Mouse (Mus musculus) MEL (cell line): ENCODE data around the gene Lsm12.

ENCODE experiments used
- CHD1 ChIP-seq: IDR thresholded peaks from 2 replicates; pipeline ENCODE4 v1.6.1; 2012; ENCODE audit warnings: low read depth, mild to moderate bottlenecking, inconsistent platforms, low read length, improper control_type of control experiment
- CTCF ChIP-seq, 3 experiments: IDR thresholded peaks in 2 of 3; conservative IDR thresholded peaks in 1 of 3; 2 replicates each; pipeline ENCODE4 v1.5.1; 2011 to 2012; ENCODE audit warnings: low read length in 3 of 3, low read depth in 2 of 3, mild to moderate bottlenecking in 2 of 3, improper control_type of control experiment in 1 of 3, inconsistent platforms in 1 of 3, mixed read lengths in 1 of 3, moderate library complexity in 1 of 3; ENCODE audit not compliant: control insufficient read depth in 1 of 3, insufficient read depth in 1 of 3, poor library complexity in 1 of 3, severe bottlenecking in 1 of 3
- EP300 ChIP-seq, 2 experiments: IDR thresholded peaks; 2 replicates each; pipeline ENCODE4 v1.6.1; 2011; ENCODE audit warnings: improper control_type of control experiment in 2 of 2, low read length in 2 of 2, low read depth in 1 of 2, mild to moderate bottlenecking in 1 of 2
- KAT2A ChIP-seq: conservative IDR thresholded peaks from 2 replicates; pipeline ENCODE4 v1.6.1; 2012; ENCODE audit warnings: low read depth, low read length, improper control_type of control experiment, inconsistent platforms
- MAX ChIP-seq: IDR thresholded peaks from 2 replicates; pipeline ENCODE4 v1.6.1; 2011; ENCODE audit warnings: low read length, improper control_type of control experiment
- POLR2A ChIP-seq, 2 experiments: IDR thresholded peaks; 2 replicates each; pipeline ENCODE4 v1.6.1; 2011 to 2012; ENCODE audit warnings: low read length in 2 of 2, mild to moderate bottlenecking in 2 of 2, control low read depth in 1 of 2, improper control_type of control experiment in 1 of 2, low read depth in 1 of 2, moderate library complexity in 1 of 2; ENCODE audit not compliant: control insufficient read depth in 1 of 2, insufficient read depth in 1 of 2, poor library complexity in 1 of 2
- POLR2AphosphoS2 ChIP-seq: IDR thresholded peaks from 2 replicates; pipeline ENCODE4 v1.6.1; 2011; ENCODE audit warnings: low read length, improper control_type of control experiment
- SMC3 ChIP-seq: IDR thresholded peaks from 2 replicates; pipeline ENCODE4 v1.6.1; 2011; ENCODE audit warnings: low read depth, low read length, improper control_type of control experiment
- USF1 ChIP-seq: IDR thresholded peaks from 2 replicates; pipeline ENCODE4 v1.6.1; 2014; ENCODE audit warnings: low read depth, mild to moderate bottlenecking, inconsistent platforms, low read length, improper control_type of control experiment, moderate library complexity

DNA sequence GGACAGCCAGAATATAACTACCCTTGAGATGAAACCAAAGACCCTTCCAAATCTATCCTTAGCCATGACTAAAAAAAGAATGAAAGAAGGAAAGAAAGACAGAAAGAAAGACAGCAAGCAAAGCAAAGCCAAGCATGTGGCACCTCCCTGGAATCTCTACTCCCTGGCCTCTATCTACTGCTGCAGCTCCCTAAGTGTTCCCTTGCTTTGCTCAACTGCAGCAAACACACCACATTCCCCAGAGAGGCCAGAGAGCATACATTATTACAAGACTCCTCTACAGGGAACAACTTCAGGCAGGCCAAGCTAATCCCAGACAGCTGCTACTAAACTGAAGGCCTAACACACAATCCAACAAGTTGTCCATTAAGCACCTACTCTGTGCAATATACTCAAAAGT, 5.3 kb downstream of the Lsm12 start:
- TF ChIP-seq USF1 (no peak), KAT2A (no peak), POLR2A (IDR thresholded peaks at IDR 0.05; ENCODE audit: control insufficient read depth in 1 of 2, insufficient read depth in 1 of 2, low read depth in 1 of 2, low read length in 2 of 2, poor library complexity in 1 of 2) (no peak), POLR2AphosphoS2 (no peak), EP300 (IDR thresholded peaks at IDR 0.05; ENCODE audit: low read depth in 1 of 2, low read length in 2 of 2) (no peak), CHD1 (no peak), CTCF (IDR thresholded peaks at IDR 0.05 in 2 of 3, conservative IDR thresholded peaks at IDR 0.05 in 1 of 3; ENCODE audit: control insufficient read depth in 1 of 3, insufficient read depth in 1 of 3, low read depth in 2 of 3, low read length in 3 of 3, poor library complexity in 1 of 3, severe bottlenecking in 1 of 3) (no peak), MAX (no peak), SMC3 (no peak)
